ENCODE assay signal across 8 mouse cellular contexts in genomic region chr1:162665486-162666174, GRCm38 (mm10). TPM values are rescaled to one million over a fixed set of nuclear protein-coding genes. Genes with fewer than 3 reads are reported as not detected.
DNase-seq lines count a peak whose midpoint lies in the region; ATAC-seq and TF ChIP-seq lines count a peak whose summit lies in the region.

No protein-coding gene starts in this region.

- H3K27me3 ChIP-seq in heart, embryonic 12.5 days (replicated peaks): no peaks in the 10 kb centered on the region
- no peaks in the 10 kb centered on the region for H3K27me3 ChIP-seq in forebrain, embryonic 12.5 days
- no peaks in the 10 kb centered on the region for H3K27me3 ChIP-seq in limb, embryonic 14.5 days (ENCODE audit: control insufficient read depth, insufficient read depth, low read length)
- H3K27me3 ChIP-seq in stomach, embryonic 15.5 days (replicated peaks): no peaks in the 10 kb centered on the region

- peak overlapping the region; percentile 45 for H3K4me3 ChIP-seq in heart, embryonic 12.5 days
- 0 out of 4 replicates have a peak overlapping the region, but pooled peaks of 1 of the 2 experiments have one; percentile 10 for H3K4me3 ChIP-seq in ES-E14 (ENCODE audit: insufficient read depth in 1 of 2, low read depth in 1 of 2, low read length in 2 of 2, poor library complexity in 1 of 2, severe bottlenecking in 1 of 2)
- H3K4me3 ChIP-seq in forebrain, embryonic 12.5 days (replicated peaks): peak overlapping the region; percentile 25
- H3K4me3 ChIP-seq in limb, embryonic 14.5 days (replicated peaks; ENCODE audit: low read length): peak overlapping the region; percentile 35
- peak overlapping the region; percentile 35 for H3K4me3 ChIP-seq in stomach, embryonic 15.5 days (replicated peaks)
- no peak overlapping the region for H3K4me3 ChIP-seq in layer of hippocampus, adult 2 months

- no peak for TF ChIP-seq CTCF in layer of hippocampus, adult 2 months (conservative IDR thresholded peaks at IDR 0.05)

- H3K4me1 ChIP-seq in heart, embryonic 12.5 days (replicated peaks): 0 out of 2 replicates have a peak, but pooled peaks cover 4% of the 10 kb centered on the region
- peaks cover 0 to 3% of the 10 kb centered on the region in 2 experiments; a peak in 1 of 4 replicates for H3K4me1 ChIP-seq in ES-E14 (ENCODE audit: control insufficient read depth in 2 of 2, insufficient read depth in 2 of 2, low read length in 2 of 2, poor library complexity in 1 of 2)
- H3K4me1 ChIP-seq in forebrain, embryonic 12.5 days: peaks cover 7% of the 10 kb centered on the region
- no peaks in the 10 kb centered on the region for H3K4me1 ChIP-seq in limb, embryonic 14.5 days (ENCODE audit: control insufficient read depth, insufficient read depth, low read length)
- H3K4me1 ChIP-seq in stomach, embryonic 15.5 days: no peaks in the 10 kb centered on the region

- WGBS in heart, embryonic 12.5 days: 4% methylated on average over 11 of the region's 11 CpGs
- 3% methylated on average over 11 of the region's 11 CpGs for WGBS in forebrain, embryonic 12.5 days
- 5% methylated on average over 11 of the region's 11 CpGs for WGBS in limb, embryonic 14.5 days
- 3% methylated on average over 11 of the region's 11 CpGs for WGBS in stomach, embryonic 15.5 days

- in situ Hi-C loops in ES-E14 (cut with MboI; ENCODE audit: low sequenced_read_pairs in 2 of 2, unreplicated experiment in 2 of 2): loop anchor here (25.0 kb wide), 1 partner anchor 303 kb away; no protein-coding TSS in a partner anchor

- no peak overlapping the region for H3K27ac ChIP-seq in heart, embryonic 12.5 days (ENCODE audit: poor library complexity, severe bottlenecking)
- H3K27ac ChIP-seq in ES-E14 (ENCODE audit: insufficient read depth, low read depth, low read length, poor library complexity, severe bottlenecking): no peak overlapping the region
- no peak overlapping the region for H3K27ac ChIP-seq in forebrain, embryonic 12.5 days
- H3K27ac ChIP-seq in limb, embryonic 14.5 days (replicated peaks; ENCODE audit: low read depth, low read length): peak overlapping the region; percentile 46; the same call in 1 of the 2 replicates
- H3K27ac ChIP-seq in stomach, embryonic 15.5 days: 0 out of 2 replicates have a peak overlapping the region, but pooled peaks have one; percentile 9
- no peak overlapping the region for H3K27ac ChIP-seq in layer of hippocampus, adult 2 months

- peaks cover 16% of the 10 kb centered on the region for H3K36me3 ChIP-seq in heart, embryonic 12.5 days
- H3K36me3 ChIP-seq in ES-E14 (ENCODE audit: control insufficient read depth, insufficient read depth, low read length, poor library complexity, severe bottlenecking): no peaks in the 10 kb centered on the region; the same call in 1 of the 2 replicates
- H3K36me3 ChIP-seq in forebrain, embryonic 12.5 days (replicated peaks): peaks cover 14% of the 10 kb centered on the region
- H3K36me3 ChIP-seq in limb, embryonic 14.5 days (ENCODE audit: control insufficient read depth, insufficient read depth, low read length): peaks cover 15% of the 10 kb centered on the region
- no peaks in the 10 kb centered on the region for H3K36me3 ChIP-seq in stomach, embryonic 15.5 days

- peak overlapping the region; percentile 74 for H3K4me2 ChIP-seq in heart, embryonic 12.5 days
- peak overlapping the region; percentile 55 for H3K4me2 ChIP-seq in forebrain, embryonic 12.5 days
- H3K4me2 ChIP-seq in limb, embryonic 14.5 days (replicated peaks; ENCODE audit: low read depth, low read length, severe bottlenecking): peak overlapping the region; percentile 65
- peak overlapping the region; percentile 63 for H3K4me2 ChIP-seq in stomach, embryonic 15.5 days

- TF ChIP-seq POLR2A in limb, embryonic 14.5 days (IDR thresholded peaks at IDR 0.05; ENCODE audit: borderline replicate concordance, extremely low read depth, insufficient read depth, insufficient read length): no peak

- ATAC-seq in heart, embryonic 12.5 days (ENCODE audit: insufficient number of reproducible peaks, low FRiP score): peak; percentile 73
- ATAC-seq in forebrain, embryonic 12.5 days (ENCODE audit: low FRiP score): peak; percentile 83
- peak; percentile 76 for ATAC-seq in limb, embryonic 14.5 days (ENCODE audit: low FRiP score, low read depth)
- ATAC-seq in stomach, embryonic 15.5 days (ENCODE audit: insufficient read depth, low FRiP score, low read depth): peak; percentile 78
- ATAC-seq in erythroid progenitor cell, adult 5-6 weeks (replicated peaks; ENCODE audit: low FRiP score, poor library complexity, severe bottlenecking): no peak

- peak overlapping the region; percentile 58 for H3K9ac ChIP-seq in heart, embryonic 12.5 days
- no peak overlapping the region for H3K9ac ChIP-seq in ES-E14 (ENCODE audit: insufficient read depth, low read depth, low read length, poor library complexity, severe bottlenecking)
- peak overlapping the region; percentile 45 for H3K9ac ChIP-seq in forebrain, embryonic 12.5 days
- peak overlapping the region; percentile 53 for H3K9ac ChIP-seq in limb, embryonic 14.5 days (ENCODE audit: low read depth, low read length, severe bottlenecking)
- H3K9ac ChIP-seq in stomach, embryonic 15.5 days: no peak overlapping the region

- no peak for DNase-seq in heart, adult 9 months (ENCODE audit: low spot score in 2 of 2)
- peak; percentile 36 for DNase-seq in ES-E14 (ENCODE audit: low read depth, low spot score)
- peak; percentile 55 for DNase-seq in limb, embryonic 14.5 days (ENCODE audit: low spot score)
- DNase-seq in layer of hippocampus, adult 2 months (ENCODE audit: low spot score in 2 of 2): no peak

- no peaks in the 10 kb centered on the region for H3K9me3 ChIP-seq in heart, embryonic 12.5 days (replicated peaks)
- H3K9me3 ChIP-seq in ES-E14 (ENCODE audit: control insufficient read depth, insufficient read depth, low read depth, low read length): no peaks in the 10 kb centered on the region
- no peaks in the 10 kb centered on the region for H3K9me3 ChIP-seq in forebrain, embryonic 12.5 days
- no peaks in the 10 kb centered on the region for H3K9me3 ChIP-seq in limb, embryonic 14.5 days (ENCODE audit: control insufficient read depth, low read length)
- no peaks in the 10 kb centered on the region for H3K9me3 ChIP-seq in stomach, embryonic 15.5 days

TF ChIP-seq in ES-E14, 5 proteins besides CTCF, POLR2A, EP300 and RAD21:
- TF ChIP-seq HCFC1 (IDR thresholded peaks at IDR 0.05; ENCODE audit: borderline replicate concordance, insufficient read depth, low read length) (no peak), ZC3H11A (IDR thresholded peaks at IDR 0.05; ENCODE audit: borderline replicate concordance, low read depth, low read length) (no peak), MAFK (IDR thresholded peaks at IDR 0.05; ENCODE audit: insufficient read depth, low read depth, low read length) (no peak), ZNF384 (IDR thresholded peaks at IDR 0.05; ENCODE audit: low read depth, low read length) (no peak), CHD2 (IDR thresholded peaks at IDR 0.05; ENCODE audit: low read depth, low read length) (no peak)

RNA-seq across cellular contexts. Expression of gene Myocos, which starts 7.6 kb away (rescaled TPM):
- polyA plus RNA-seq in heart, embryonic 12.5 days (2016; fragmentation: Nextera tagmentation; extraction: Ambion mirVana): not detected in 2 replicates
- not detected in 2 replicates for total RNA-seq in ES-E14 (2012; rRNA removed)
- not detected in 2 replicates for polyA plus RNA-seq in forebrain, embryonic 12.5 days (2016; fragmentation: Nextera tagmentation; extraction: Ambion mirVana)
- polyA plus RNA-seq in limb, embryonic 14.5 days (2012; rRNA removed): not detected in 2 replicates
- not detected in 2 replicates for polyA plus RNA-seq in limb, embryonic 14.5 days (2014; fragmentation: Nextera tagmentation; extraction: Ambion mirVana)
- not detected in 2 replicates for polyA plus RNA-seq in stomach, embryonic 15.5 days (2015; fragmentation: Nextera tagmentation; extraction: Ambion mirVana)
- total RNA-seq in layer of hippocampus, adult 2 months (2021): not detected
- total RNA-seq in erythroid progenitor cell, adult 5-6 weeks (2015; ENCODE audit: low replicate concordance): not detected in 2 replicates
- total RNA-seq in erythroid progenitor cell, adult 5-6 weeks (2017; ENCODE audit: low replicate concordance): not detected in 2 replicates

RNA-seq across cellular contexts. Expression of gene Myoc, which starts 26.7 kb away (rescaled TPM):
- polyA plus RNA-seq in heart, embryonic 12.5 days (2016; fragmentation: Nextera tagmentation; extraction: Ambion mirVana): not detected in 2 replicates
- not detected in 2 replicates for total RNA-seq in ES-E14 (2012; rRNA removed)
- not detected in 2 replicates for polyA plus RNA-seq in forebrain, embryonic 12.5 days (2016; fragmentation: Nextera tagmentation; extraction: Ambion mirVana)
- polyA plus RNA-seq in limb, embryonic 14.5 days (2012; rRNA removed): 0.22 and 0.23 TPM in 2 replicates
- not detected in 2 replicates for polyA plus RNA-seq in limb, embryonic 14.5 days (2014; fragmentation: Nextera tagmentation; extraction: Ambion mirVana)
- polyA plus RNA-seq in stomach, embryonic 15.5 days (2015; fragmentation: Nextera tagmentation; extraction: Ambion mirVana): 0.06 TPM in 1 of 2 replicates, not detected in the other
- 1 to 10 TPM; 4.1 TPM for total RNA-seq in layer of hippocampus, adult 2 months (2021)
- not detected in 2 replicates for total RNA-seq in erythroid progenitor cell, adult 5-6 weeks (2015; ENCODE audit: low replicate concordance)
- total RNA-seq in erythroid progenitor cell, adult 5-6 weeks (2017; ENCODE audit: low replicate concordance): not detected in 2 replicates

Comparison
In these comparisons a context has a peak if more than half of its experiments do, and no peak if none do; other contexts are left out.
1. H3K27ac ChIP-seq: peak in limb, embryonic 14.5 days (single experiment) and stomach, embryonic 15.5 days (single experiment); none in heart, embryonic 12.5 days (single experiment), ES-E14 (single experiment), forebrain, embryonic 12.5 days (single experiment) and layer of hippocampus, adult 2 months (single experiment).
2. H3K9ac ChIP-seq: peak in heart, embryonic 12.5 days (single experiment), forebrain, embryonic 12.5 days (single experiment) and limb, embryonic 14.5 days (single experiment); none in ES-E14 (single experiment) and stomach, embryonic 15.5 days (single experiment).
3. DNase-seq: peak in ES-E14 (single experiment) and limb, embryonic 14.5 days (single experiment); none in heart, adult 9 months (0 of 2) and layer of hippocampus, adult 2 months (0 of 2).
4. Peak in every context shown above with its lines, with median percentiles within 50 percentile points of each other: H3K4me2 ChIP-seq.